ENCODE assay signal across 8 mouse cellular contexts in genomic region chr4:70409456-70409855, GRCm38 (mm10). TPM values are rescaled to one million over a fixed set of nuclear protein-coding genes. Genes with fewer than 3 reads are reported as not detected.
DNase-seq lines count a peak whose midpoint lies in the region; ATAC-seq and TF ChIP-seq lines count a peak whose summit lies in the region.

No protein-coding gene starts in this region.

- ATAC-seq in kidney, embryonic 16.5 days (ENCODE audit: low FRiP score, low TSS enrichment) = no peak
- no peak for ATAC-seq in hindbrain, embryonic 12.5 days (ENCODE audit: low FRiP score)
- no peak for ATAC-seq in midbrain, embryonic 14.5 days (ENCODE audit: low FRiP score, low TSS enrichment)

- H3K4me1 ChIP-seq in kidney, embryonic 16.5 days (ENCODE audit: insufficient read depth, low read length) = peaks cover 21% of the 10 kb centered on the region
- H3K4me1 ChIP-seq in bone marrow, adult 2 months (ENCODE audit: control insufficient read depth, insufficient read depth, low read length) = peaks cover 2% of the 10 kb centered on the region; the same call in 1 of the 2 replicates
- H3K4me1 ChIP-seq in hindbrain, embryonic 12.5 days = peaks cover 17% of the 10 kb centered on the region
- peaks cover 18% of the 10 kb centered on the region; the same call in 1 of the 2 replicates for H3K4me1 ChIP-seq in midbrain, embryonic 14.5 days (ENCODE audit: control insufficient read depth, insufficient read depth, low read length)

- 0 out of 2 replicates have a peak, but pooled peaks cover 3% of the 10 kb centered on the region for H3K36me3 ChIP-seq in kidney, embryonic 16.5 days (ENCODE audit: insufficient read depth, low read length)
- H3K36me3 ChIP-seq in hindbrain, embryonic 12.5 days = 0 out of 2 replicates have a peak, but pooled peaks cover 2% of the 10 kb centered on the region
- no peaks in the 10 kb centered on the region for H3K36me3 ChIP-seq in midbrain, embryonic 14.5 days (ENCODE audit: control insufficient read depth, insufficient read depth, low read length)

- peak overlapping the region; percentile 82 for H3K4me3 ChIP-seq in kidney, embryonic 16.5 days (ENCODE audit: low read length)
- H3K4me3 ChIP-seq in bone marrow, adult 2 months (replicated peaks; ENCODE audit: control insufficient read depth, low read depth, low read length) = peak overlapping the region; percentile 81
- H3K4me3 ChIP-seq in hindbrain, embryonic 12.5 days = peak overlapping the region; percentile 81
- H3K4me3 ChIP-seq in midbrain, embryonic 14.5 days (replicated peaks; ENCODE audit: low read depth, low read length) = peak overlapping the region; percentile 79

- DNase-seq in kidney, adult 18-20 months = no peak
- DNase-seq in midbrain, embryonic 14.5 days = peak; percentile 12
- DNase-seq in spleen, adult 18-20 months = no peak
- no peak for DNase-seq in adipocyte (ENCODE audit: low spot score)
- no peak for DNase-seq in lung, postnatal 36 days

- H3K9ac ChIP-seq in kidney, embryonic 16.5 days (replicated peaks; ENCODE audit: low read length) = peak overlapping the region; percentile 90
- peak overlapping the region; percentile 85 for H3K9ac ChIP-seq in hindbrain, embryonic 12.5 days
- peak overlapping the region; percentile 87 for H3K9ac ChIP-seq in midbrain, embryonic 14.5 days (replicated peaks; ENCODE audit: low read length)

- no peak overlapping the region for H3K27ac ChIP-seq in kidney, embryonic 16.5 days (ENCODE audit: low read length)
- no peak overlapping the region for H3K27ac ChIP-seq in bone marrow, adult 2 months (ENCODE audit: control insufficient read depth, insufficient read depth, low read depth, low read length, poor library complexity)
- H3K27ac ChIP-seq in hindbrain, embryonic 12.5 days = no peak overlapping the region; the same call in 1 of the 2 replicates
- H3K27ac ChIP-seq in midbrain, embryonic 14.5 days (replicated peaks; ENCODE audit: low read depth, low read length) = no peak overlapping the region

- TF ChIP-seq POLR2A in bone marrow, adult 2 months (IDR thresholded peaks at IDR 0.05; ENCODE audit: borderline replicate concordance, control insufficient read depth, low read depth, low read length) = no peak

- no peak for TF ChIP-seq CTCF in bone marrow, adult 2 months (IDR thresholded peaks at IDR 0.05; ENCODE audit: control insufficient read depth, insufficient read depth, low read length)

- no peaks in the 10 kb centered on the region for H3K27me3 ChIP-seq in kidney, embryonic 16.5 days (ENCODE audit: insufficient read depth, low read length)
- H3K27me3 ChIP-seq in hindbrain, embryonic 12.5 days = no peaks in the 10 kb centered on the region
- no peaks in the 10 kb centered on the region for H3K27me3 ChIP-seq in midbrain, embryonic 14.5 days (ENCODE audit: control insufficient read depth, insufficient read depth, low read length)

- peak overlapping the region; percentile 67 for H3K4me2 ChIP-seq in kidney, embryonic 16.5 days (replicated peaks; ENCODE audit: low read depth, low read length)
- H3K4me2 ChIP-seq in hindbrain, embryonic 12.5 days (replicated peaks) = peak overlapping the region; percentile 71
- peak overlapping the region; percentile 70 for H3K4me2 ChIP-seq in midbrain, embryonic 14.5 days (ENCODE audit: low read length)

- WGBS in kidney, embryonic 16.5 days = 27% methylated on average over 9 of the region's 9 CpGs
- WGBS in bone marrow, adult 2 months = 40% methylated on average over 9 of the region's 9 CpGs
- WGBS in hindbrain, embryonic 12.5 days = 17% methylated on average over 9 of the region's 9 CpGs
- WGBS in midbrain, embryonic 14.5 days = 14% methylated on average over 9 of the region's 9 CpGs

- H3K9me3 ChIP-seq in kidney, embryonic 16.5 days (ENCODE audit: low read length) = no peaks in the 10 kb centered on the region
- H3K9me3 ChIP-seq in hindbrain, embryonic 12.5 days (replicated peaks) = no peaks in the 10 kb centered on the region
- no peaks in the 10 kb centered on the region for H3K9me3 ChIP-seq in midbrain, embryonic 14.5 days (ENCODE audit: control insufficient read depth, low read length)

RNA-seq across cellular contexts. Expression of gene Cdk5rap2, which starts 0.8 kb away (rescaled TPM):
- 19.3 and 21.3 TPM in 2 replicates for polyA plus RNA-seq in kidney, embryonic 16.5 days (2015; fragmentation: Nextera tagmentation; extraction: Ambion mirVana)
- 10.3 and 13.3 TPM in 2 replicates for polyA plus RNA-seq in bone marrow, adult 2 months (2011; ENCODE audit: insufficient read depth, insufficient read length, low replicate concordance, missing spikeins)
- polyA plus RNA-seq in hindbrain, embryonic 12.5 days (2016; fragmentation: Nextera tagmentation; extraction: Ambion mirVana) = 24.2 and 30.4 TPM in 2 replicates
- polyA plus RNA-seq in midbrain, embryonic 14.5 days (2014; fragmentation: Nextera tagmentation; extraction: Ambion mirVana) = 9.9 and 14.8 TPM in 2 replicates
